Mouse (Mus musculus) regulatory T cell (primary cell): ENCODE results near the gene Tac4.

ENCODE experiments used
- in situ Hi-C: fragments of 300-600 bp; cut with MboI, MseI; formaldehyde crosslinking; loops from one replicate; pipeline ENCODE4 v1.15.1; 2025; ENCODE audit warnings: high pct_unique_total_duplicates

Gene Tac4

DNA sequence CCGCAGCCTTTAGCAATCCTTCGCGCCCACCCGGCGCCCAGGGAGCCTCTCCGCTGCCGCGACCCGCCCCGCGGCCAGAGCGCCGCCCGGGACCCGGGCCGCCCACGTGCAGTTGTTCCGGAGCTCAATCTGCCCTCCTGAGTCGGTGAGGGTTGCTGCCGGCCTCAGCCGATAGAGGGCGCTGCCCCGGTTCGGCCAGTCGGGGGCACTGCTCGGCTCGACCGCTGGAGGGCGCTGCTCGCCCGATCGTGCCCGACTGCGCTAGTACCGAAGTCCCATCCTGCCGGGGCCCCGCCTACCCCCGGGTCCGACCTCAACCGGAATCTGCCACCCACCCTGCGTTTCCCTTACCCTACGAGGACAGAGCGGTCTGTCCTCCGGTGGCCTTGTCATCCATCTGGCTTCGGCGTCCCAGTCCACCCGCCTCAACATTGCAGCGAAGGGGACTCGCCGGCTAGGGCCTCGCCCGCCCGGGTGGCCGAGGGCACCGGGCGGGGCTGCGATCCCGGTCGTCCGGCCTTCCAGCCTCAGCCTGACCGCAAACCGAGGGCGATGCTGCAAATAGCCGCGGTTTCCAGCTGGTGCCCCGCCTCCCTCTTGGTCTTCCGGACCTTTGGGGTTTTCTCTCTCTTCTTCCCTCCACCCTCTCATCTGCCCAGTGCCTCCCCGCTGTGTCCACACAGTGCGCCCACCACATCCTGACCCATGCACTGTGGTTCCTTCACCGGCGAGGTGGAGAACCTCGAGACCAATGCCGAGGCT lies 2.1 kb upstream of the Tac4 start:
- in situ Hi-C loops: loop anchor here (25.0 kb wide), 1 partner anchor 253 kb away; the partner anchor contains the start of gene Nxph3

- in situ Hi-C loops: loop anchor here (5.0 to 25.0 kb wide), 2 partner anchors 38 to 248 kb away; partner anchors contain the start of gene Nxph3
These were observed 2.6 kb downstream of the Tac4 start for GRCm38 (mm10) chr11:95263816-95264454.

DNA sequence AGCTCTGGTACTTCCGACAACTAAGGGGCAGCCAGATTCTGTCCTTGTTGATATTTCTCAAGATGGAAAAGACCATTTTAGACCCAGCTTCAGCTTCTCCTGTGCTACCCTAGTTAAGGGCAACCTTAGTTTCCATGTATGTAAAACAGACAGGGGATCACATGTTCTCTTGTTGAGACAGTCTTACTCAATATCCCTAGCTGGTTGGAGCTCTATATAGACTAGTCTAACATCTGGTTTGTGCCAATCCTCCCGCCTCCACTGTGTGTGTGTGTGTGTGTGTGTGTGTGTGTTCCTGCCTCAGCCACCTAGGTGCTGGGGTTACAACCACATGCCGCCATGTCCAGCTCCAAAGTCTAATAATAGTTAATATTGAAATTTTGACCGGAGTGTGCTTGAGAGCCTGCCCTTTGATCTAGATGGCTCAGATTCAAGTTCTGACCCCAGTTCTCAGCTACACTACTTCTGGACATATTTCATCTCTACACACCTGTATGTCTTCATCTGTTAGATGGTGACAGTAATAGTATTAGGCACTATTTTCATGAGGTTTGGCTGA lies 3.2 kb downstream of the Tac4 start:
- in situ Hi-C loops: loop anchor here (5.0 to 25.0 kb wide), 2 partner anchors 38 to 248 kb away; partner anchors contain the start of gene Nxph3

- in situ Hi-C loops: loop anchor here (25.0 kb wide), 1 partner anchor 246 kb away; the partner anchor contains the start of gene Nxph3
These were observed 5.4 kb downstream of the Tac4 start for GRCm38 (mm10) chr11:95266540-95267245.

- in situ Hi-C loops: loop anchor here (25.0 kb wide), 1 partner anchor 239 kb away; the partner anchor contains the start of gene Nxph3
These were observed 12.3 kb downstream of the Tac4 start for GRCm38 (mm10) chr11:95273661-95274060.

GRCm38 (mm10) chr11:95274613-95275012 lies 13.3 kb downstream of the Tac4 start:
- in situ Hi-C loops: loop anchor here (25.0 kb wide), 1 partner anchor 238 kb away; the partner anchor contains the start of gene Nxph3

GRCm38 (mm10) chr11:95276056-95276455 lies 14.7 kb downstream of the Tac4 start:
- in situ Hi-C loops: no loop called here

DNA sequence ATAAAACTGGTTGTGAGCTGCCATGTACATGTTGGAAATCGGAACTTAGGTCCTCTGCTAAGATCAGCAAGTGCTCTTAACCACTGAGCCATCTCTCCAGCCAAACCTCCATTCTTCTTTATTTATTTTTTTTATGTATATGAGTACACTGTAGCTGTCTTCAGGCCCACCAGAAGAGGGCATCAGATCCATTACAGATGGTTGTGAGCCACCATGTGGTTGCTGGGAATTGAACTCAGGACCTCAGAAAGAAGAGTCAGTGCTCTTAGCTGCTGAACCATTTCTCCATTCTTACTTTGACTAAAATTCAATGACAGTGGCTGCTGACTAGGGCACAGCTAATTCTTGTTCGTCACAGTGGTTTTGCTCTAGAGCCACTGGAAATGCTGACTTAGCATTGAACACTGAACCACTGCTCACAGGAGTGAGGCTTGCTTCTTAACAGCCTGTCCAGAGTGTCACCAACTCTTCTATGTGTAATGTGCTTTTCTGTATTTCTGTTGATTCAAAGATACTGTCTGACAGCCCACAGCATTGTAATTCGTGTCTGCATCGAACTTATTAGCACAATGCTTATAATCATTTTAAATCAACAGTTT lies 17.8 kb downstream of the Tac4 start:
- in situ Hi-C loops: no loop called here

DNA sequence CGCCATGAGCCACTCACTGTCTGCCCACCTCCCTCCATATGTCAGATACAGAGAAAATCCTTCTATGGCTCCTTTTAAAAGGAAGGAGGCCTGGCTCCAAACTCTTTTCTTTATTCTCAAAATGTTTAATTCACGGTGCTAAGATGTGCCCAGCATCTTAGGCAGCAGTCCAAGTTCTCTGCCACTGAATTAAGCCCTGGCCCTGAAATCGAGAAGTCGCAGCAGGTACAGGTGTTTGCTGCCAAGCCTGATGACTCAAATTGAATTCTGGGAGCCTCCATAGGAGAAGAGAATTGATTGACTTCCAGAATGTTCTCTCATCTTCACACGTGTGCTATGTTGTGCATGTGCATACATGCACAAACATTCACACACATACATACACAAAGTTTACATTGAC lies 21.0 kb downstream of the Tac4 start:
- in situ Hi-C loops: no loop called here

DNA sequence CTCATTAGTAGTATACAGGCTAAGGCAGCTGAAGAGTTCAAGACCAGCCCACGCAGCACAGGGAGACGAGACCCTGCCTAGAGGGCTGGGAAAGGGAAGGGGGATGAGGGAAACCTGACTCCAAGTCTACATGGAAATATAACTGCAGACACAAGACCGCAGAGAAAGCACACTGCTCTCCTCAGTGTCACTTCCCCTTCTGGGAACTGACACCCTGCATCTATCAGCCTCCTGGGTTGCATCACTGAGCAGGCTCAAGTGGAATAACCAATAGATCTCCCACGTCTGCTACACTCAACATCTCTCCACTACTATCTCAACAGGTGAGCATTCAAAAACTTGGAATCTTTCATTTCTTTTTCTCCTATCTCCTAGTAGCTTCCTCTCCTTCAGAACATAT lies 30.7 kb downstream of the Tac4 start:
- in situ Hi-C loops: no loop called here

DNA sequence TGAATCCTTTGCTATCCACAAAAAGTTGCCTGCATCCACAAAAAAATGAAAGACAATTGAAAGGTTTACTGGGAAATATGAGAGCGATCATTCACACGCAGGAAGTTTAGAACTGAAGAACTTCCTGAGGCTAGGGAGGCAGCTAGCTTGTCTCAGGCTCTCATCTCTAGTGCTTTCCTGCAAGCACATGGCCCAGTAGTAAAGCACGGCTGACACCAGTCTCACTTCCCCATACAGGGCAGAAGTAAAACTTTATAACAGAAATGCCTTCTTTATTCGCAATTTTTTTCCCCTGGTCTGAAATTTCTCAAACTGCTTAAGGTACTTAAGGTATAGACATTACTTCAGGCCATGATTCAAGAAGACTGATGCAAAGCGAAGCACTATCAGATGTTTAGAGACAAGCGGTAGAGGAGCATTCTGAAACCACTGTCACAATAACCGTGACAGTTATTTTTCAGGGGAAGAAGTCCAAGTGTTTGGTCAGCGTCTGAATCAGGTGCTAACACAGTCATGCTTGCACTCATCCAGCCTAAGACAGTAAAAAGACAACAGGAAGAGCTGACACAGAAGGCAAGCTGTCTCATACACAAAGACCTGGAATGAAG lies 31.8 kb downstream of the Tac4 start:
- in situ Hi-C loops: no loop called here

- in situ Hi-C loops: no loop called here
These were observed 34.4 kb downstream of the Tac4 start for GRCm38 (mm10) chr11:95295736-95296135.

GRCm38 (mm10) chr11:95298146-95298545 lies 36.8 kb downstream of the Tac4 start:
- in situ Hi-C loops: no loop called here

- in situ Hi-C loops: loop anchor here (5.0 kb wide), 1 partner anchor 38 kb away; the partner anchor contains the start of gene Tac4
These were observed 38.6 kb downstream of the Tac4 start for GRCm38 (mm10) chr11:95299886-95300285.

DNA sequence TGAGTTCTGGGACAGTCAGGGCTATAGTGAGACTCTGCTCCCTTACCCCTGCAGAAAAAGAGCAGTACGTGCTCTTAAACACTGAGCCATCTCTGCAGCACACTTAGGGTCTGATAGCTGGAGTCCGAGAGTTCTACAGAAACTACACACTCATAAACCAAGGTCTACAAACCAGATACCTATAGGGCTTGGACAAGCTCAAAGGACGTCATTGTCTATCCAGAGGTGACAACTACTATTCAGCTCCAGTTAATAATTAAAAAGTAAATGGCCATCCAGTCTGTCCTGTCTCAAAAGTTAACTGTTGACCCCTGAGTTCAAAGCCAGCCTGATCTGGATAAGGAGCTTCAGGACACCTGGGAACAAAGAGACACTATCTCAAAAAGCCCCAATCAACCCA lies 40.4 kb downstream of the Tac4 start:
- in situ Hi-C loops: loop anchor here (5.0 kb wide), 1 partner anchor 39 kb away; the partner anchor contains the start of gene Tac4

- in situ Hi-C loops: no loop called here
These were observed 44.3 kb downstream of the Tac4 start for GRCm38 (mm10) chr11:95305600-95305999.

GRCm38 (mm10) chr11:95307526-95307925 lies 46.2 kb downstream of the Tac4 start:
- in situ Hi-C loops: no loop called here

DNA sequence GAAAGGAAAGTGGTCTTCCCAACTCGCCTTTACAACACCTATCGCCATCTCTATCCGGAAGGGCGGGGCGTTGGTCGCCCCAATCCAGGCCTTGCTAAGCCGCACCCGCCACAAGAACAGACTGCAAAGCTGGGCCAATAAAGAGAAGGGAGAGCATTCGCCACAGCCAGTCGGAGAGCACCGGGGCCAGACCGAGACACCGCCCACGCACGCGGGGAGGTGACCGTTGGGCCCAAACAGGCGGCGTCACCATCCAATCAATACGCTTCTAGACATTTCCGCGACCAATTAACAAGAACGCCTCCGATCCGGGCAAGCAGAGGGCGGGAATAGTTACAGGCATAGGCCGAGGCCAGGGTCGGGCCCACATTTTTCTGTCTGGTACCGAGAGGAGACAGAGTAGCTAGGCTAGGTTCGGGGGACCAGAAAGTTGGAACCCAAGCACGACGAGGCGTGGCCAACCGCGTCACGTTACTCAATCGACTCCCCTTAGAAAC lies 48.2 kb downstream of the Tac4 start:
- in situ Hi-C loops: no loop called here

DNA sequence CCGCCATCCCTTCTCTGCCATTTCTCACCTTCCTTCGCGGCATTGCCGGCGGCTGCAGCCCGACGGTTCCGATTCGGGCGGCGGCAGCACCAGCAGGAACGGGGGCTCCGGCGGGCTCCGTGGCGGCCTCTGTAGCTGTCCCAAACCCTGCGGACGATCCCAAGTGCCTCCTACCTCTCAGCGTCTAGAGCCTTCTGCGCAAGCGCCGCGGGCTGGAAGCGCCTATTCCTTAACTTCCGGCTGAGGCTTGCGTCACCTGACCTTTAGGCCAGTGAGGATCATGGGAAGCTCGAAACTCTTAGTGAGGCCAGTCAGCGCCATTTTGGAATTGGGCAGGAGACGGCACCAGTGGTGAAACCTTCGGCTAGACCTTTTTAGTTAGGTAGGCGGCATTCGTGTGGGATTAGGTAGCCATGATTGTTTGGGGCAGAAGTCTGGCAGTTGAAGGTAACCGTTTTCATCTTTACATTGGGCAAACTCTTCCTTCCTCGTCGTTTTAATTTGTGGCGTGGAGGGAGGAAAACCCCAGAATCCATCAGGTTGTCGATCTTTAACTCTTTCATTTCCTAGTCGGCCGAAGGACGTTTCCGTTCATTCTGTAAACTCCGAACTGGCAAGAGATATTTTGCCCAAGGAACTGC lies 48.8 kb downstream of the Tac4 start, which contains the start of gene Kat7:
TSS of gene Kat7 (minus strand) at position 240 of the 641 bp plus-strand sequence.
- in situ Hi-C loops: no loop called here
